Mouse (Mus musculus): ENCODE data around the gene Clec16a.
A peak's percentile ranks its signal among the peaks of the same experiment; 100 is the strongest.

The Clec16a gene

GRCm38 (mm10) chr16:10544995-10545622, at the start of gene Clec16a:
TSS of gene Clec16a (plus strand) at chr16:10545339.
- DNase-seq (ENCODE audit: low read depth): peak; percentile 91

GRCm38 (mm10) chr16:10495824-10496298, 49.3 kb upstream of the Clec16a start:
- DNase-seq (ENCODE audit: low read depth): no peak

GRCm38 (mm10) chr16:10498096-10498602, 47.0 kb upstream of the Clec16a start:
- no peak for DNase-seq (ENCODE audit: low read depth)

DNA sequence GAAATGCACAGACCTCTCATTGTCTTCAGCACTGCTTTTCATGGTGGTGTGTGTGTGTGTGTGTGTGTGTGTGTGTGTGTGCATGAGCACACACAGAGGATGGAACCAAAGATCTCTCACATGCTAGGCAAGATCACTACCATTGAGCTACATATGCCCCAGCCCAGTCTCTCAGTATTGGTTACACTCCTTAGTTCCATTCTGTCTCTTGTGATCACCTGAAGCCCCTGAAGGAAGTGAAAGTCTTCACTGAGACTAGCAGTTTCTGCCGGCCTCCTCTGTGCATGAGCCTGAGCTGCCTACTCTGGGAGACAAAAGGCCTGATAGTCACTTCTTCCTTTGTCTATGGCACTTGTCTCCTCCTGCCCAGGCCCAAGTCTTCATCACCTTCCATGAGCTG, 46.0 kb upstream of the Clec16a start:
- no peak for DNase-seq (ENCODE audit: low read depth)

- DNase-seq (ENCODE audit: low read depth): no peak
Observed at GRCm38 (mm10) chr16:10501865-10502264, 43.3 kb upstream of the Clec16a start.

GRCm38 (mm10) chr16:10503058-10503457, 42.1 kb upstream of the Clec16a start:
- DNase-seq (ENCODE audit: low read depth): no peak

GRCm38 (mm10) chr16:10507445-10507844, 37.7 kb upstream of the Clec16a start:
- no peak for DNase-seq (ENCODE audit: low read depth)

- DNase-seq (ENCODE audit: low read depth): no peak
Observed at GRCm38 (mm10) chr16:10508691-10509090, 36.4 kb upstream of the Clec16a start.

DNA sequence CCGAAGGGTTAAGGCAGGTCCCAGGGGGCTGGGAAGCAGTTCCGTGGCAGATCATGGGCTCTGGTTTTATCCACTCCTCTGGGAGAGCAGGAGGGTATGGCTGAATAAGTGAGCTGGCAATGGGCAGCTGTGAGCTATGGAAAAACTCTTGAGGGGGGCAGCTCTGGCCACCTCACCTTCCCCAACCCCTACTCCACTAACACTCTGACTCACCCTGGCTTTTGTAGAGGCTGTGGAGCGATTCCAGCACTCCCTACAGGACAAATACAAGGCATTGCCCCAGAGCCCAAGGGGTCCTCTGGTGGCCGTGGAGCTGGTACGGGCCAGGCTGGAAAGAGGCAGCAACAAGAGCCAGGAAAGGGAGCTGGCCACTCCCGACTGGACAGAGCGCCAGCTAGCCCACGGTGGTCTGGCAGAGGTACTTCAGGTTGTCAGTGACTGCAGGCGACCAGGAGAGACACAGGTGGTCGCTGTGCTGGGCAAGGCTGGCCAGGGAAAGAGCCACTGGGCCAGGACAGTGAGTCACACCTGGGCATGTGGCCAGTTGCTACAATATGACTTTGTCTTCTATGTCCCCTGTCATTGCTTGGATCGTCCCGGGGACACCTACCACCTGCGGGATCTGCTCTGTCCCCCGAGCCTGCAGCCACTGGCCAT, 34.5 kb upstream of the Clec16a start:
- DNase-seq (ENCODE audit: low read depth): no peak

- DNase-seq (ENCODE audit: low read depth): no peak
Observed at GRCm38 (mm10) chr16:10511134-10511520, 34.0 kb upstream of the Clec16a start.

GRCm38 (mm10) chr16:10515953-10516572, 29.1 kb upstream of the Clec16a start:
- no peak for DNase-seq (ENCODE audit: low read depth)

GRCm38 (mm10) chr16:10518030-10518429, 27.1 kb upstream of the Clec16a start:
- no peak for DNase-seq (ENCODE audit: low read depth)

DNA sequence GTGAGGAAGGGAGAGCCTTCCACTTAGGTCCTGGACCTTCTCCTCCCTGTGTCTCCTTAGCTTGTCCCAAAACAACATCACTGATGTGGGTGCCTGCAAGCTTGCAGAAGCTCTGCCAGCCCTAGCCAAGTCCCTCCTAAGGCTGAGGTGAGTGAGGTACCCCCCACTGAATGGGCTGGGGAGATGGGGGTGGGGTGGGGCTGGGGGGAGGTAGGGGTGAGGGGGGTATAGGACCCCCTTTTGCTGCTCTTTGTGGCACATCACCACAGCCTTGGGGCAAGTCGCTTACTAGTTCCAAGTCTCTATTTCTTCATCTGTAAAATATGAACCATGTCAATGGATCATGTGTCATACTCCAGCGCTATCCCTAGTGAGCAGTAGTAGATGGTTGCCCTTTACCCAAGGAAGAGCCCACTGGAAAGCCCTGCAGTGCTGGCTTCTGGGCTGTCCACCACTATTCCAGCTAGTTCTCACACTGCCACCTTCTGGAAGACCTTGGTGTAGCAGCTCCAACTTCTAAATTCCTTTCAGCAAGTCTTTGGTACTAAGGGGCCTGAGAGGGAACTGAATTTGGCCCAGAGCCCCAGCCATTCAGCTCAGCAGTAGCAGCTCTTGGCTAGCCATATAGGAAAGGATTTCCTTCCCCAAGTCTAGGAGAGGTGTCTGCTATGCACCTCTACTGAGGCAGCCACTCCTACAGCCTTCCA, 24.1 kb upstream of the Clec16a start:
- DNase-seq (ENCODE audit: low read depth): peak; percentile 46

DNA sequence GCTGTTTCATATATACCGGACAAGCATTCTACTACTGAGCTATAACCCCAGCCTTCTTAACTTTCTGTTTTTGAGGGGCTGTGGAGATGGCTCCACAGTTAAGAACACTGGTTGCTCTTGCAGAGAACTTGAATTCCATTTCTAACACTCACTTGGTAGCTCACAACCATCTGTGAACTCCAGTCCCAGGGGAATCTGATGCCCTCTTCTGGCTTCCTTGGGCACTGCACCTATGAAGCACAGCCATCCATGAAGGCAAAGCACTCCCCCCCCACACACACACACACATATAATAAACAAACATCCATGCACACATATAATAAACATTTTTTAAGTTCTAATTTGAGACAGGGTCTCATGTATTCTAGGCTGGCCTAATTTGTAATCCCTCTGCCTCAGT, 22.3 kb upstream of the Clec16a start:
- DNase-seq (ENCODE audit: low read depth): peak; percentile 50

- DNase-seq (ENCODE audit: low read depth): no peak
Observed at GRCm38 (mm10) chr16:10523650-10524049, 21.5 kb upstream of the Clec16a start.

GRCm38 (mm10) chr16:10524866-10525609, 20.1 kb upstream of the Clec16a start:
- DNase-seq (ENCODE audit: low read depth): no peak

GRCm38 (mm10) chr16:10525610-10525980, 19.5 kb upstream of the Clec16a start:
- no peak for DNase-seq (ENCODE audit: low read depth)

- DNase-seq (ENCODE audit: low read depth): no peak
Observed at GRCm38 (mm10) chr16:10527046-10527644, 18.0 kb upstream of the Clec16a start.

DNA sequence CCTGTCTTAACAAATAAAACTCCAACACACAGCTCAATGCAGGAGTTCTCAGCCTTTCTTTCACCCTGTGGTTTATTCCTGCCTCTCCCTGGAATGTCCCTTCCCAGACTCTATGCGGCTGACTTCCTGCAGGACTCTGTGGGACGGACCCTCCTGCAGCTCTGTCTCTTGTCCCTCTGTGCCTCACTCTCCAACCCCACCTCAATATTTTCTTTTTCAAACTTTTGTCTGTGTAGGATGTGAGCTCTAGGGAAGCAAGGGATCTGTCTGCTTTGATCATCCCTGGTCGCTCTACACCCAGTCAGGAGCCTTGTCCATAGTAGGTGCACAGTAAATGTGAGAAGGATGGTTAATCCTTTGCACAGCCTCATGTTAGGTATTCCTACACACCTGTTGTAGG, 16.8 kb upstream of the Clec16a start:
- DNase-seq (ENCODE audit: low read depth): no peak

GRCm38 (mm10) chr16:10530179-10530578, 15.0 kb upstream of the Clec16a start:
- no peak for DNase-seq (ENCODE audit: low read depth)

- DNase-seq (ENCODE audit: low read depth): no peak
Observed at GRCm38 (mm10) chr16:10533781-10534180, 11.4 kb upstream of the Clec16a start.
